Mouse (Mus musculus) urinary bladder, postnatal 10 days (tissue): ENCODE results near the gene Lpin2.

Source experiments
- DNase-seq: peaks from one replicate; pipeline ENCODE4 v3.0.0; 2022; ENCODE audit warnings: low spot score

Lpin2 gene

GRCm38 (mm10) chr17:71230108-71230709 is 47.8 kb downstream of the Lpin2 start:
- DNase-seq = no peak

- DNase-seq = no peak
These were observed 49.6 kb downstream of the Lpin2 start for GRCm38 (mm10) chr17:71231998-71232397.

GRCm38 (mm10) chr17:71233210-71233609 is 50.9 kb downstream of the Lpin2 start:
- DNase-seq = no peak

GRCm38 (mm10) chr17:71234041-71234594 is 51.8 kb downstream of the Lpin2 start:
- no peak for DNase-seq

GRCm38 (mm10) chr17:71235229-71235958 is 53.0 kb downstream of the Lpin2 start:
- DNase-seq = no peak

- DNase-seq = no peak
These were observed 56.1 kb downstream of the Lpin2 start for GRCm38 (mm10) chr17:71238494-71238893.

- DNase-seq = no peak
These were observed 58.5 kb downstream of the Lpin2 start for GRCm38 (mm10) chr17:71240811-71241210.

GRCm38 (mm10) chr17:71242666-71243065 is 60.3 kb downstream of the Lpin2 start:
- no peak for DNase-seq

GRCm38 (mm10) chr17:71245133-71245532 is 62.8 kb downstream of the Lpin2 start:
- DNase-seq = no peak

GRCm38 (mm10) chr17:71246022-71246421 is 63.7 kb downstream of the Lpin2 start:
- DNase-seq = no peak

GRCm38 (mm10) chr17:71248963-71249362 is 66.6 kb downstream of the Lpin2 start:
- DNase-seq = no peak

GRCm38 (mm10) chr17:71250046-71250445 is 67.7 kb downstream of the Lpin2 start:
- no peak for DNase-seq

- no peak for DNase-seq
These were observed 68.7 kb downstream of the Lpin2 start for GRCm38 (mm10) chr17:71250819-71251600.

- no peak for DNase-seq
These were observed 69.2 kb downstream of the Lpin2 start for GRCm38 (mm10) chr17:71251601-71252001.

- DNase-seq = no peak
These were observed 69.7 kb downstream of the Lpin2 start for GRCm38 (mm10) chr17:71252101-71252500.

- DNase-seq = no peak
These were observed 71.0 kb downstream of the Lpin2 start for GRCm38 (mm10) chr17:71253391-71253790.

- DNase-seq = no peak
These were observed 71.7 kb downstream of the Lpin2 start for GRCm38 (mm10) chr17:71254106-71254505.

- DNase-seq = no peak
These were observed 72.4 kb downstream of the Lpin2 start for GRCm38 (mm10) chr17:71254736-71255135.

GRCm38 (mm10) chr17:71256068-71256615 is 73.8 kb downstream of the Lpin2 start:
- no peak for DNase-seq

- no peak for DNase-seq
These were observed 74.6 kb downstream of the Lpin2 start for GRCm38 (mm10) chr17:71256806-71257536.

- DNase-seq = no peak
These were observed 77.4 kb downstream of the Lpin2 start for GRCm38 (mm10) chr17:71259727-71260126.

- DNase-seq = no peak
These were observed 78.3 kb downstream of the Lpin2 start for GRCm38 (mm10) chr17:71260658-71261057.
